Mouse (Mus musculus) liver, adult 2 months (tissue): ENCODE measurements around the gene Ttc34.

Experiments used
- CTCF ChIP-seq: fragments of 200-500 bp; IDR thresholded peaks from 2 replicates; pipeline ENCODE4 v1.5.1; 2011; ENCODE audit warnings: low read depth, low read length, control low read depth
- POLR2A ChIP-seq: fragments of 200-500 bp; IDR thresholded peaks from 2 replicates; pipeline ENCODE4 v1.6.1; 2011; ENCODE audit warnings: low read length, control low read depth; ENCODE audit not compliant: insufficient read depth; ENCODE audit errors: extremely low read depth

DNA sequence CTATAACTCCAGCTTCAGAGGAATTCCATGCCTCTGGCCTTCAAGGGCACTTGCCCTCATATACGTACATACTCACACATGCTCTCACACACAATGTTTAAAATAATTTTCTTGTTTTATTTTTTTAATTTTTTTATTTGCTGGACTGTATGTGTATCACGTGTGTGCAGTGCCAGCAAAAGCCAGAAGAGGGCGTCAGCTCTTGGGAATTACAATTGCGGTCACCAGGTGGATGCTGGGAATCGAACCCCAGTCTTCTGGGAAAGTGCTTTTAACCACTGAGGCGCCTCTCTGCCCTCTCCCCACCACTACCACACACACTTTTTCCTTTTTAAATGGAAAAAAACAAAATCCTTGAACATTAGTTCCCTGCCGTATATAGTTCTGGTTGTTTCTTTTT lies 19.6 kb downstream of the Ttc34 start:
- TF ChIP-seq CTCF (no peak), POLR2A (no peak)
